Mouse (Mus musculus) hindlimb bud, embryonic 11.5 days (tissue): ENCODE results near the gene Oas2.
A peak's percentile ranks its signal among the peaks of the same experiment; 100 is the strongest.
"Not testable (repeated sequence)": the region's sequence is repeated elsewhere in the genome, so short reads cannot be mapped to it uniquely, and the experiment has no call there.

Experiments used
- DNase-seq: peaks from one replicate; pipeline ENCODE4 v3.0.0-alpha.2; 2012; ENCODE audit warnings: low read depth, low spot score; ENCODE audit errors: extremely low spot score

Oas2 gene

DNA sequence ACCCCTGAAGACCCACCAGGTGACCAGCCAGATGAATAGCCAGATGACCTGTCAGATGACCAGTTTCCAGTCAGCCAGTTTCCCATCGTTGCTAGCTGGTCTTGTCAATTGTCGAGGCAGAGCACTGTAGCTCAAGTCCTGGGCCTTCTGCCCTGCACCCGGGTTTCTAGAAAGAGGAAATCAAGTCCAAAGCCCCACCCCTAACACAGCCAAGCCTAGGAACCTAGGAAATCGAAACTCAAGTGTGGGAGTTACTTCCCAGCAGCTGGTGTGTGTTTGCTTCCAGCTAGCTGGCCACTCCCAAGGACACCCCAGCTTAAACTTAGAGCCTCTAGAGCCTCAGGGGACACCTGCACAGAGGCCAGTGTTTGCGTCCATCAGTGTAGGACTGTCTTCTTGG, at the start of gene Oas2:
Gene Oas2, minus strand, starts transcription at position 166 of the 400 bp plus-strand sequence.
- no peak for DNase-seq

DNA sequence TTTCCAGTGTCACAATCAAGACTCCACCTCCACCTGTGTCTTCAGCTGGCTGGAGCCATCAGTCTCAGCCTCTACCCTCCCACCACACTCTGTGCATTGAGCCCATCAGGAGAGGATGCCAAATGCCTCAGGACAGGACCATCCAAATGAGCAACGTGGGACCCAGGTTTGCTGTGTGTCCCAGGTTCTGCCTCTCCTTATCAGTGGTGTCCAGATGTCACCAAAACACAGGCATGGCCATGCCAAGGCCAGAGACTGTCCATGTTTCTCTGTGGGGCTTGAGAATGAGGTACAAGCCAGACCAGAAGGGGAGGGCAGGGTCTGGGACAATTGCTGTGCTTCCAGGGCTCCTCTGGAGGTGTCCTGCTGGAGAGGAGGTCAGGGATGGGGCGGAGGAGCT, 49.3 kb upstream of the Oas2 start:
- not testable (repeated sequence) for DNase-seq

DNA sequence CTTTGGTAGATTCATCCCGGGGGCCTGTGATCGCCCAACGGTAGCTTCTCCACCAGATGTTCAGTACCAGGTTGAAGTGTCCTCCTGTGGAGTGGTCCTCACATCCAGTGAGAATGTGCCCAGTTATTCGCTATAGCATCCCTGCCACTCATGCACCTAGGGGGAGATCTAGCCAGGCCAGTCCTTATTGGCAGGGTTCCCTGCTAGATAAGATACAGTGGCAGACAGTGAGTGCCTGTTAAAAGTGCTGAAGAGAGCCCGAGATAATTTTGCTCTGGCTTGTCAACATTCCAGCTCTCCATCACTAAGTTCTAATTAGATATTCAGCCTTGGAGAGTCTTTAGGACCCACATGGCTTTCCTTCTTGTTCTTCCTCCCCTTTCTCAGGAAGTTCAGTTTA, 48.5 kb upstream of the Oas2 start:
- DNase-seq = not testable (repeated sequence)

DNA sequence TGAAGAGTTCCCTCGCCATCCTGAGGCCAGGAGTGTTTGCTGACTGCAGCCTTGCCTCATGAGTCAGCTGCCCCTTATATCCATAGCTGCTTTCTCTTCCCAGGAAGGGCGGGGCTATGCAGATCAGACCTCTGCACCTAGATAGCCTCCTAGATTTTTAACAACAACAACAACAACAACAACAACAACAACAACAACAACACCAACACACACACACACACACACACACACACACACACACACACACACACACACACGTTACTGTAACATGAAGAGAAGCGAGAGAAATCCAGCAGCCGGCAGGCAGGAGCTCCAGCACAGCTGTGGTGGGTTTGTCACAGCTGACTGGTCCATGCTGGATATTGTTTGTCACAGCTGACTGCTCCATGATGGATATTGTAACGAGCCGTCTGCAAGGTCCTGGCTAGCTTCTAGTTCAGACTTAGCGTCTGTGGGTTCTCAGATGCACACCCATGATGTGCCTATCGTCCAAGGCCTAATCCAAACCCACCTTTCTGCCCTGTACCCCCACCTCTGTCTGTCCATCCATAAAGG, 45.9 kb upstream of the Oas2 start, which contains the start of gene Oas1e:
Gene Oas1e, minus strand, starts transcription at position 51 of the 555 bp plus-strand sequence.
- not testable (repeated sequence) for DNase-seq

DNA sequence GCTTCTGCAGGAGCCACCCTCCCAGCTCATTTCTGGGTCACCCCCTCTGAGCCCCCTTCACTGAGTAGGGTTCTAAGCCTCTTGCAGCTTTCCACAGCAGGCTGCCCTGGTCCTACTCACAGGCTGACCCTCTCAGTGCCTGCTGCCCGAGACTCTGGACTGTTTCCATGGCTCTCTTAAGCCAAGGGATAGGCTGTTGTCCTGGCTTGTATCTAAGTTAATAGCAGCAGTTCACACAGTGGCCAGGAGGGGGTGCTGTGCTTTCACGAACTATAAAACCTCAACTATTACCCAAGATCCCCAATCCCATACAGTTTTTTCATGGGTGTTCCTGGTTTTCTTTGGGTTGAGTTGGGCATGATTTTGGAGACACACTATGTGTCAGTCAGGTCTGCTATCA, 43.4 kb upstream of the Oas2 start:
- peak; percentile 5 for DNase-seq

DNA sequence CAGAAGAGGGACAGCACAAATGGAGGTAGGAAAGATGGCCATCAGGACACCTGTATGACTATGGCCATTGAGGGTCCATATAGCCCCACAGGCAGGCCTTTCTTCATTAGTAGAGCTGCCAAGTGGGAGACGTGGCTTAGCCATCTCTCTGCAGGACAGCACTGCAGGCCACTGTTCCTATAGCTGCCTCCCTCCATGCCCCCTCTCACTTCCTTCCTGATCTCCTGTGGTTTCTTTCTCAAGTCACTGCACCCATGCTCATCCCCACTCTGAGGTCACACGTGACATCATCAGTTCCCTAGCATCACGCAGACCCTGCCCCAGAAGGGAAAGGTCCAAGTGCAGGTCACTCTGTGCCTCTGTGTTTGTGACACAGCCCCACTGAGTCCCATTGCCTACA, 37.4 kb upstream of the Oas2 start:
- no peak for DNase-seq

DNA sequence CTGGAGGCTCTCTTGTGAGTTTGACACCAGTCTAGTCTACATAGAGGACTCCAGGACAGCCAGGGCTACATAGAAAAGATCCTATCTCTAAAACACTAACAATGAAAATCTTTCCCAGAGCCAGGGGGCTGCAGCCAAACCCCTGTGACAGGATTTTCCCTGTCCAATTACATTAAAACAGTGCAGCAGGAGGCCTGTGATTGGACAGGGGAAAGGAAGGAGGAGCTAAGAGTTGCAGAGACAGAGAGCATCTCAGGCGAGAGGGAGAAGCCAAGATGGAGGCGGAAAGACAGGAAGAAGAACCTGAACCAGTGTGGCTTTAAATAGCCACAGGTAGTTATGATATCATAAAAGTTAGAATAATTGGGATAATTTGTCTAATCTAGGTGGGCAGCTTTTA, 32.8 kb upstream of the Oas2 start:
- no peak for DNase-seq

DNA sequence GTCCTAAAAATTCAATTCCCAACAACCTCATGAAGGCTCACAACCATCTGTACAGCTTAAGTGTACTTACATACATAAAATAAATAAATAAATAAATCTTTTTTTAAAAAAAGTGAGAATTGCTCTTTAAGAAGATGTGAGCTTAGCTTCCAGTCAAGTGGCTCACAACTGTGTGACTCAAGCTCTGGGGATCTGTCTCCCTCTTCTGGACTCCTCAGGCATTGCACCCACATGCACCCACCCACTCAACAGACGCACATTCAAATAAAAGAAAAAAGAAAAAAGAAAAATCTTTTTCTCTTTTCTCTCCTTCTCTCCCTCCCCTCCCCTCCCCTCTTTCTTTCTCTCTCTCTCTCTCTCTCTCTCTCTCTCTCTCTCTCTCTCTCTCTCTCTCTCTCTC, 32.0 kb upstream of the Oas2 start:
- no peak for DNase-seq

DNA sequence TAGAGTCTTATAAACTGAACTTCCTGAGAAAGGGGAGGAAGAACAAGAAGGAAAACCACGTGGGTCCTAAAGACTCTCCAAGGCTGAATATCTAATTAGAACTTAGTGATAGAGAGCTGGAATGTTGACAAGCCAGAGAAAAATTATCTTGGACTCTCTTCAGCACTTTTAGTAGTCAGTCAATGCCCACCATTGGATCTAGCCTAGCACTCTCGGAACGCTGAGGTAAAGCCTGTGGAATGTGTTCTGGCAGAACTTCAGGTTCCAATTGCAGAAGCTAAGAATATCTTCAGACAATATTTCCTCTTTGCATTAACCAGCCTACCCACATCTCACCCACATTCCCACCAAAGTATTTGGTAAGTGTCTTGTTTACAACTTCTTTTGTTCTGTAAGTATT, 30.3 kb upstream of the Oas2 start:
- DNase-seq = no peak

DNA sequence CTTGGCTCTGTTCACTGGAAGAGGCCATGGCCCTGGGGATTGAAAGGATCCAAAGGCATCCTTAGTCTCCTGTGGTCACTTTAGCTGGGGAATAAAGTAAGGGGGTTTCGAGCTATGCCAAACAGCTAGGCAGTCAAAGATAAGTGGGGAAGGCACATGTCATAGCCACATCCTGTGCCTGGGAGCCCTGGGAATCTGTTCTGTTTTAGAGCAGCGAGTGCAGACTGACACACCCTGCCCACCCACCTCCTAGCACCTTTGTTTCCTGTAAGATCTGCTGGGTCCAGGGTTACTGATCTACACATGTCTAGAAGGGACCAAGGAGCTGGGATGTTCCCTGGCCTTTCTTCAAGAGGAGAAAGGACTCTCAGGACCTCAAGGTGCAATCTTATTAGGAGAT, 29.3 kb upstream of the Oas2 start:
- DNase-seq = no peak

DNA sequence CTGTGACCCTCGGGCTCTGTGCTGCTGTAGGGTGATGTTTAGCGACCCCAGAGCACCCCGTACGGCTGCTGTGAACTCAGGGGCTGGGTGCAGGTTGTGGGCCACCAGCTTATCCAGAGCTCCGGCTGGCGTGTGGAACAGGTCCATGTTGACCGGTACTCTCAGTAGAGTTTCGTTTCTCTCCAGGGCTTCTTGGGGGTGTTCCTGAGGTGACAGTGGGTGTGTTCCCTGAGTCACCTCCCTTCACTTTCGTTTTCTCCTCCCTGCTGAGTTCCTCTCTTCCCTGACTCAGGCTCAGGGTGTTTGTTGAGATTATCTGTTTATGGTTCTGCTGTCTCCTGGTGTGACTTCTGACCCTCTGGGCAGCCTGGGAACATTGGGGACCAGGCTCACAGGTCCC, 27.8 kb upstream of the Oas2 start, which contains the start of gene Oas3:
Gene Oas3, minus strand, starts transcription at position 184 of the 400 bp plus-strand sequence.
- no peak for DNase-seq

DNA sequence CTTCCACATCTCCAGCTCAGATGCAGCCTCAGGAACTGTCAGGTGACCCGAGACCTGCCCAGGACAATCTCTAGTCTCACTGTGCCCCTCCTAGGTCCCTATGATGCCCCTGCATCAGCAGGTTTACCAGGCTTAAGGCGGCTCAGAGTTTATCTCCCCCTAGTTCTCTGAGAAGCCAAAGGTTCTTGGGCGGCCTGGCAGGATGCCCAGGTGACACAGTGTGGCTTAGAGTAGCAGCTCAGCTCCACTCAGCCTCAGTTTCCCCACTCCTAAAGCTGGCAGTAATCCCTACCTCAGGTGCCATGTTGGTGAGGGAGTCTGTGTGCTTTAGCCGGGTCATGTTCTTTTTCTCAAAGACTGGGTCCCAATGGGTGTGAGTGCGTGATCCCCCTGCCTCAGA, 27.1 kb upstream of the Oas2 start:
- DNase-seq = no peak

DNA sequence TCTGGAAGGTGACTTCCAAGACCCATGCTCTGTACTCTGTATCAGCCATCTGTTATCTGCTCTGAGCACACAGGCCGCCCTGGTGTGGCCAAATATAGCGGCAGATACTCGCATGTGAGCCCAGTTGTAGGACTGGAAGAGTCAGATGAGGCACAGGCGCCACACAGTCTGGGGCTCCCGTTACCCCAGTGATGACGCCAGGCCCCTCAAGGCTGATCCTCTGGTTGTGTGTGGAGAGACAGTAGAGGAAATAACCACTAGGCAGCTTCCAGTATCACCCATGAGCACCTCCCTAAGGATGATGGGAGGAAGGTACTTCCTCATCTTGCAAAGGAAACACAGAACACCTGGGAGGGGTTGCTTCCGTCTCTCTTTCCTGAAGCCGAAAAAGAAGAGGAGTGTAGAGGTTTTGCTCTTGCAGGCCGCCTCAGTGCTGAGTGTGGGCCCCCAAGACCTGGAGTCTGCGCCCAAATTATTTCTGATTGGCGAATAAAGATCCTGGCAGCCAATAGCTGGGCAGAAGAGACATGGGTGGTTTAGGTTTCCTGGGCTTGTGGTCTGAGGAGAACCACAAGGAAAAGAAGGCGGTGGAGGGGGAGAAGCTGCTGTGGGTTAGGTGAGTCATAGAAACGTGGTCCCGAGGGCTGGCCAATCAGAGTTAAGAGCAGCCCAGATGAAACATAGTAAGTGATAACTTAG, 25.8 kb upstream of the Oas2 start:
- no peak for DNase-seq

DNA sequence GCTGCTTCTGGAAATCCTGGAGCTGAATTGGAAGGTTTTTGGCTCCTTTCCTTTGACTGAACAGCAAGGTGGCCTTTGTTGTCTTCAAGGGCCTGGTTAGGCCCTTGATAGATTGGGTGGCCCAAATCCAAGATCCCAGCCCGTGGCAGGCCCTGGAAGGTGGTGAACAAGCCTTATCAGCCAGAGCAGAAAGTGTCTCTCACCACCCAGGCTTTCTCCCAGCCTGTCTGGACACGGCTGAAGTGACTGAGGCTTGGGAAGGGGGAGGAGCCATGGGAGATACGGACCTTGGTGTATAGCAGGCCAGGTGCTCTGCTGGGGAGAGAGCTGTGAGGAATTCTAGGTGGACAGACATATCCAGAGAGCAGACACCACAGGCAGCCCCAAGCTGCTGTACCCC, 19.7 kb upstream of the Oas2 start:
- DNase-seq = no peak

DNA sequence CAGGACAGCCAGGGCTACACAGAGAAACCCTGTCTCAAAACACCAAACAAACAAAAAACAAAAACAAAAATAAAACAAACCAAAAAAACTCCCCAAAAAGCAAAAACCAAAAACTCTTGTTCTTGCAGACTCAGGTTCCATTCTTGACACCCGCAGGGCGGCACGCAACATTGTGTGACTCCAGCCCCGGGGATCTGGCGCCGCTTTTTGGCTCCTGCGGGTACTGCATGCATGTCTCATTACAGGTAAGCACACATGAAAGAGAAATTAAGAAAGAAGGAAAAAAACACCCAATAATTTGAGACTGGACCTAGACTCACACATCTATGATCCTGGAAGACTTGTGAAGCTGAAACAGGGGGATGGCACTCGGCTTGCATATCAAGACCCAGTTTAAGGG, 15.4 kb upstream of the Oas2 start:
- DNase-seq = no peak

DNA sequence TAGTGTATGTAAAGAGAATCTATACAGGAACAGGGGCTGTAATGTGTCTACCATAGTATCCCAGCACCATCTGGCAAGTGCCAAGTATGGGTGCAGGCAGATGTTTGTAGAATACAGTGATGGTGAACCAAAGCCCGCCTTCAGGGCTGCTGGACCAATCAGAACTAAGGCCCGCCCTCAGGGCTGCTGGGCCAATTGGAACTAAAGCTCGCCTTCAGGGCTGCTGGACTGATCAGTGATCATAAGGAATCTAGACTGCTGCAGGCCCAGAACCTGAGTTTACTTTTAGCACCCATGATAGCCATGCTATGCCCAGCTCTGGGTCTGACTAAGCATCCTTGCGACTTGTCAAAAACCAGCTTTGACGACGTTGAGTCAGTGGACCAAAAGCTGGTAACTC, 12.2 kb upstream of the Oas2 start:
- DNase-seq = no peak

DNA sequence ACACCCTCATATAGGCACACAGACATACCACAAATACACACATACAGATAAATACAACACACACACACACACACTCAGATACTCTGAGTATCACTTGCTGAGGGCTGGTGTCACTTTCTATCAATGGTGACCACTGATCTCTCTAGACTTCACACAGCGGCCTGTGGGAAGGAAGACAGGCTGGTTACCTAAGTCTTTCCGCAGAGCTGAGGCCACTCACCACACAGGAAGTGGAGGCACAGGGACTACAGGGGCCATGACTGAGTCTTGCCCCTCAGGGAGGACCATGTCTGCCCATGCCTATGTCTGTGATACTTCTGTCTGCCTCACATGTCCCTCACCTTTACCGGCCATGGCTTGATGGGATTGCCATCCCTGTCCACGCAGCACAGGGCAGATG, 4.6 kb upstream of the Oas2 start:
- no peak for DNase-seq

DNA sequence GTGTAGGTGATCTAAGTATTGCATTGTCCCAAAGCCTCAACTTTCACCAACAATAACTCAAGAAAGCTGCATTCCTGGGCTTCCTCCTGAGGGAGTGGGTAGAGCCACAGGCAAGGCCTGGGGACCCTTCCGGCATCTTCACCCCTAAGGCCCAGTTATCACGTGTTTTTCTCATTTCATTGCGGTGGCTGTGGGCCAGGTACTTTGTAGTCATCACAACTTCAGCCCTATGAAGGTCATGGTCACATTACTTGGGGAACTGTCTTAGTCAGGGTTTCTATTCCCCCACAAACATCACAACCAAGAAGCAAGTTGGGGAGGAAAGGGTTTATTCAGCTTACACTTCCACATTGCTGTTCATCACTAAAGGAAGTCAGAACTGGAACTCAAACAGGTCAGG, 3.1 kb upstream of the Oas2 start:
- no peak for DNase-seq

DNA sequence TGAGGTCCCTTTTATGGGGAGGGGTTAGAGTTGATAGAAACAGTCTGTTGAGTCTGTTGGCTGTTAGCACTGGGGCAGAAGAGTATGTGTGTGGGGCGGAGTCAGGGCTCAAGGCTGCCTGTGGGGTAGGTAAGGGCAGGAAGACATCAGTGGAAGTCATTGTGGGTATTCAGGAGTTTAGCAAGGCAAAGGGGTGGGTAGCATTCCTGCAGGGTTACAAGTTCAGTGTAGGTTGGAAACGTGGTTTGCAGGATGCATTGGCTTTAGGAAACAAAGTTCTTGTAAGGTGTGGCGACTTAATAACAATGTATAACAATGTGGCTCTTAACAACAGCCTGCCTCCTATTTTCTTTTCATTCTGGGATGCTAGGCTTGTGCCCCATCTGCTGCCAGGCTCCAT, 1.6 kb upstream of the Oas2 start:
- DNase-seq = no peak

DNA sequence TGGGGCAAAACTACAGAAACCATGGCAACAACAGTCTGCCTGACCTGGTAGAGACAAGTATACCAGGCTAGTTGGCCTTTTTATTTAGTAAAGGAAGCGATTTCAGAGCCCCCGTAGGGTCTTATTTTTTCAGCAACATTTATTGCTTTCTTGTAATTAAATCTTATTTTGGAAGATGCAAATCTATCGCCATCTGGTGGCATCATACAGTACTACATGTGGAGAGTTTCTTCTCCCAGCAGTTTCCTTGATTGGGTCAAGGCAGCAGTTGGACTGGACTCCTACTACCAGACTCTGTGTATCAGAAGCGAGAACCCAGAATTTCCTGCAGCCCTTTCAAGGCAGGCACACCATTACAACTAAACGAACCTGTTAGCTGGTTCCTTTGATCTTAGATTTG, 3.2 kb downstream of the Oas2 start:
- DNase-seq = peak; percentile 68

DNA sequence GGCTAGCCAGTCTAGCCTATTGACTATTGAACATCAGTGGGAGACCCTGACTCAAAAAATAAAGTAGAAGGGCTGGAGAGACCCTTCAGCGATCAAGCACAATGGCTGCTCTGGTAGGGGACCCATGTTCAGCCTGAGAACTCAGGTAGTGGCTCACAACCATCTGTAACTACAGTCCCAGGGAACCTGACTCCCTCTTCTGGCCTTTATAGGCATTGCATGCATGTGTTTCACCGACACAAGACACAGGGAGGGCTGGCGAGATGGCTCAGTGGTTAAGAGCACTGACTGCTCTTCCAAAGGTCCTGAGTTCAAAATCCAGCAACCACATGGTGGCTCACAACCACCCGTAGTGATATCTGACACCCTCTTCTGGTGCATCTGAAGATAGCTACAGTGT, 7.5 kb downstream of the Oas2 start:
- peak; percentile 12 for DNase-seq

DNA sequence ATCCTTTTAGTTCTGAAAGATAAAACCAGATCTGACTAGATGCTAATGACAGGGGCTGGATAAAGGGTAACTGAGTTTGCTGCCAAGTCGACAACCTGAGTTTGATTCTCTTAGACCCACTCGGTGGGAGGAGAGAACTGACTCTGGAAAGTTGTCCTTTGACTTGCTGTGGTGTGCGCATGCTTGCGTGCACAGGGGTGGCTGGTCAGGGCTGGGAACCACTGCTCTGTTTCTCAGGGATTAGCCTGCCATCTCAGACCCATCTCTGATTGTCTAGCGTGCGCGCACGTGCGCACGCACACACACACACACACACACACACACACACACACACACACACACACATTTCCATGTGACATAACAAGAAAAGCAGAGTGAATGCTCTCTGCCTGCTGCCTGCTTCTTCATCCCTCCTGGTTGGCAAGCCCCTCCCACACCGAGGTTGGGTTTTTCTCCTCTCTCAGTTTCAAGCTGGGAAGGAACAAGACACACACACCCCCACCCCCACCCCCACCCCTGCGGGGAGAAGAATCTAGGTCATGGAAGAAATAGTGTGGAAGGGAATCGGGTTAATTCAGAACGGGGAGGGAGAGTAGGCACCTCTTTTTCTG, 15.2 kb downstream of the Oas2 start:
- no peak for DNase-seq

DNA sequence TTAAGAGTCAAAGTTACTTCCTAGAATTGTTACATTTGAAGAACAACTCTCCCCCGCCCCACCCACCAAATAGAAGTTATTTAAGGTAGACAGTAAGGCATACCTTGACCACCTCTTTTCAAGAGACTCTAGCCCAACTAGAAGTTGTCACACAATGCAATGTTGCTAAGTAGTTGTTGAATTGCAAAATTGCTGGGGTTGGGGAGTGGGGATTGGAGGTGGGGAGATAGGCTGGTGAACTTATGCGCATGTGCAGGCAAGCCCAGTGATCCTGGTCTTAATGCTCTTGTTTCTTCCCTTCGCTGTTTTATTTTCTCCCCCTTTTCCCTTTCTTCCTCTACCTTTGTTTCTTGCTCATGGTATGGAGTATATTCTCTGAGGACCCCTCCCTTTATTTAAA, 16.0 kb downstream of the Oas2 start:
- DNase-seq = no peak
